Mouse (Mus musculus) cerebellum, postnatal 4 days (tissue): ENCODE measurements at regions not wholly inside any gene's neighbourhood (a gene's known extent, or its start where the extent isn't known, plus 50 kb on each side); places are given as distances from the start of the nearest gene placed in this dataset.

Experiments
- DNase-seq, 2 experiments: peaks; one replicate each; pipeline ENCODE4 v3.0.0; 2022; ENCODE audit warnings: low spot score in 2 of 2, mixed read lengths in 1 of 2

GRCm38 (mm10) chr9:68463637-68464304, 189.8 kb upstream of the Rora start:
- no peak for DNase-seq

- no peak for DNase-seq
Measured at GRCm38 (mm10) chr9:68466671-68467070, 186.9 kb upstream of the Rora start.

GRCm38 (mm10) chr9:68476391-68476790, 177.2 kb upstream of the Rora start:
- DNase-seq: no peak

- DNase-seq: no peak
Measured at GRCm38 (mm10) chr9:68477466-68477865, 176.1 kb upstream of the Rora start.

- peak; percentile 23 to 75 for DNase-seq
Measured at GRCm38 (mm10) chr9:68486646-68487045, 166.9 kb upstream of the Rora start.

- no peak for DNase-seq
Measured at GRCm38 (mm10) chr9:68491151-68491550, 162.4 kb upstream of the Rora start.

GRCm38 (mm10) chr9:68521218-68521617, 132.4 kb upstream of the Rora start:
- no peak for DNase-seq

- DNase-seq: no peak
Measured at GRCm38 (mm10) chr9:68561767-68562552, 91.6 kb upstream of the Rora start.

GRCm38 (mm10) chr9:68563206-68563605, 90.4 kb upstream of the Rora start:
- DNase-seq: no peak

GRCm38 (mm10) chr9:68585751-68586150, 67.8 kb upstream of the Rora start:
- DNase-seq: no peak

- DNase-seq: no peak
Measured at GRCm38 (mm10) chr9:68591023-68591422, 62.6 kb upstream of the Rora start.

- no peak for DNase-seq
Measured at GRCm38 (mm10) chr9:68592976-68593375, 60.6 kb upstream of the Rora start.

GRCm38 (mm10) chr9:68594586-68594985, 59.0 kb upstream of the Rora start:
- no peak for DNase-seq
